Mouse (Mus musculus): ENCODE measurements around the gene Rab1a. TPM values are rescaled to one million over a fixed set of nuclear protein-coding genes. Genes with fewer than 3 reads are reported as not detected.
"Not testable (repeated sequence)": the region's sequence is repeated elsewhere in the genome, so short reads cannot be mapped to it uniquely, and the experiment has no call there.

The Rab1a gene
- polyA plus RNA-seq (2014; fragmentation: Nextera tagmentation; extraction: Ambion mirVana) = 237 and 249 TPM in 2 replicates

DNA sequence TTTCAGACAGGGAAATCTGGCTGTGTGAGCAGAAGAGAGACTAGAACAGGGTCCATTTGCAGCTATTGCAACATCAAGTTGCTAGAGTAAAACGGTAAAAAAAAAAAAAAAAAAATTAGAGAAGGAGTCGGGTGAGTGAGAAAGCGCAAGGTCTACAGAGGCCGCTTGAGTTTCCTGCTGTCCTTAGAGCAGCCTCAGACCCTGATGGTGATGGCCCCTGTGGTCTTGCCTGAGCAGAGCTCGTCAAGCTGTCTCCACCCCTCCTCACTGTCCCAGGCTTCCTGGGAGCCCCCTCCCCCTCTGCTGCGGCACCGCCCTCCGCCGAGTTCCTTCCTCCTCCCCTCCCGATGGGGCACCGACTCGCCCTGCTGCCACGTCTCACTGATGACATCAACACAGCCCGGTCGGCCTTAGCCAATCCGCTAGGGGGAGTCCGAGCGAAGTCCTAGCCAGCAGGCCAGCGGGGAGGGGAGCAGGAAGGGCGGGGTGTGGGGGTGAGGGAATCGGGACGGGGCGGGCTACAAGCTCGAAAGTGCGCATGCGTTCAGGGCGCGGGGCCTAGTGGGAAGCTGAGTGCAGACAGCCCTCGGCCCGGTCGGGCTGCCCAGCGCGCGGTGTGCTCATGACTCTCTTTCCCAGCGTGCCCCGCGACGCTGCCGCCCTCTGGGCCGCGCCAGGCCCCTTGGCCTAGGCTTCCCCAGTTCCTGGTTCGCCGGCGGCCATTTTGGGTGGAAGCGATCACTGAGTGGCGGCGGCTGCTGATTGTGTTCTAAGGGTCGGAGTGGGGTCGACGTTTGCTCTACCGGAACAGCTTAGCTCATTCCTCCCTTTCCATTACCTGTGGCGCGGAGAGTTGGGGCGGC lies at the start of gene Rab1a:
Rab1a (plus strand) TSS at position 720 of the 863 bp plus-strand sequence.
- no peaks in the 10 kb centered on the region for H3K36me3 ChIP-seq (ENCODE audit: control insufficient read depth, insufficient read depth, low read length)
- H3K9me3 ChIP-seq (ENCODE audit: control insufficient read depth, low read length) = no peaks in the 10 kb centered on the region
- peak within 1 kb of the TSS; percentile 99 for H3K9ac ChIP-seq (ENCODE audit: low read depth, low read length)
- ATAC-seq (ENCODE audit: low read depth) (peak; percentile 99), DNase-seq (ENCODE audit: low spot score) (peak; percentile 100)
- peak within 1 kb of the TSS; percentile 79 for H3K4me2 ChIP-seq (ENCODE audit: low read depth, low read length)
- H3K4me3 ChIP-seq (ENCODE audit: low read depth, low read length) = peak within 1 kb of the TSS; percentile 99
- peak within 1 kb of the TSS; percentile 98 for H3K27ac ChIP-seq (replicated peaks; ENCODE audit: low read depth, low read length)
- no peaks in the 10 kb centered on the region for H3K27me3 ChIP-seq (replicated peaks; ENCODE audit: control insufficient read depth, insufficient read depth, low read length)
- WGBS = 0% methylated on average over 23 of the region's 54 CpGs
- peaks cover 26% of the 10 kb centered on the region for H3K4me1 ChIP-seq (ENCODE audit: control insufficient read depth, insufficient read depth, low read length)

DNA sequence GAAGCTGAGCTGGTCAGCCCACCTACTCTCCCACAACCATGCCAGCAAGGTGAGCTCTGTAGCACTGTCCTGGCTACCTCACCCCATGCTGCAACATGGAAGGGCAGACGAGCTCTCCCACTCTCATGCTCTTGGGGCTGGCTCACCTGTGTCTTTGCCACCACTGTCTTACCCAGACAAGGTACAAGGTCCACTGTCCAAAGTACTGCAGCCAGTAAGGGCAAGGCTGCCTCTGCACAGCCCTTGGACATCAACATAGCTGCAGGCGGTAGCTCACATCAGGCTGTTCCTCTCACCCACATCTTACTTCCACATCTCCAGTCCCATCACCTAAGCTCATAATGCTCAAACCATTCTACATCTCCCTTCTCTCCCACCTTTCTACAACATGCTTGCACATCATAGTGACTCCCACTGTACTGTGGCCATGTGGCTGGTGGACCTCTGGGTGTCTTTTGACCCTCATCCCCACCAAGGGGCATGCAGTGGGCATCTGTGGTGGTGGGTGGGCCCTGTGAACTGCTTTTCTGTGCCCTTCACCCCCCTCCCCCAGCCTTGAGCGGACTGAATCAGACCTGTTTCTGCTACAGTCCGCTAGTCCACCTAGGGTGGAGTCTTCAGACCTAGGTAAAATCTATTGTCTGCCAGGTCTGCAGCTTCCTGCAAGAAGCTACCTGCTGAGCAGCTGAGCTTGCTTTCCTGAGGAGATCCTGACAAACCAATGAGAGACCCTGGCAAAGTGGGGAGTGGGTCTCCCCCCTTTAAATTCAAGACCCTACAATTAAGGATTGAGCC lies 48.9 kb upstream of the Rab1a start:
- H3K9me3 ChIP-seq (ENCODE audit: control insufficient read depth, low read length) = no peaks in the 10 kb centered on the region
- H3K27me3 ChIP-seq (replicated peaks; ENCODE audit: control insufficient read depth, insufficient read depth, low read length) = no peaks in the 10 kb centered on the region
- H3K9ac ChIP-seq (ENCODE audit: low read depth, low read length) = no peak overlapping the region
- H3K36me3 ChIP-seq (ENCODE audit: control insufficient read depth, insufficient read depth, low read length) = no peaks in the 10 kb centered on the region
- no peak overlapping the region for H3K27ac ChIP-seq (replicated peaks; ENCODE audit: low read depth, low read length)
- no peak overlapping the region for H3K4me3 ChIP-seq (ENCODE audit: low read depth, low read length)
- 79% methylated on average over 4 of the region's 4 CpGs for WGBS
- no peaks in the 10 kb centered on the region for H3K4me1 ChIP-seq (ENCODE audit: control insufficient read depth, insufficient read depth, low read length)
- no peak for DNase-seq (ENCODE audit: low spot score)
- no peak overlapping the region for H3K4me2 ChIP-seq (ENCODE audit: low read depth, low read length)
- ATAC-seq (ENCODE audit: low read depth) = no peak

GRCm38 (mm10) chr11:20153542-20153941 lies 47.7 kb upstream of the Rab1a start:
- not testable (repeated sequence) for H3K27me3 ChIP-seq (replicated peaks; ENCODE audit: control insufficient read depth, insufficient read depth, low read length); H3K9ac ChIP-seq (ENCODE audit: low read depth, low read length); H3K4me2 ChIP-seq (ENCODE audit: low read depth, low read length); ATAC-seq (ENCODE audit: low read depth); H3K27ac ChIP-seq (replicated peaks; ENCODE audit: low read depth, low read length); H3K4me1 ChIP-seq (ENCODE audit: control insufficient read depth, insufficient read depth, low read length); H3K9me3 ChIP-seq (ENCODE audit: control insufficient read depth, low read length); H3K36me3 ChIP-seq (ENCODE audit: control insufficient read depth, insufficient read depth, low read length); DNase-seq (ENCODE audit: low spot score); H3K4me3 ChIP-seq (ENCODE audit: low read depth, low read length)
- WGBS = 91% methylated on average over 5 of the region's 5 CpGs

- H3K9me3 ChIP-seq (ENCODE audit: control insufficient read depth, low read length) = no peaks in the 10 kb centered on the region
- no peaks in the 10 kb centered on the region for H3K4me1 ChIP-seq (ENCODE audit: control insufficient read depth, insufficient read depth, low read length)
- H3K27ac ChIP-seq (replicated peaks; ENCODE audit: low read depth, low read length) = no peak overlapping the region
- no peak overlapping the region for H3K9ac ChIP-seq (ENCODE audit: low read depth, low read length)
- H3K4me3 ChIP-seq (ENCODE audit: low read depth, low read length) = no peak overlapping the region
- no peak overlapping the region for H3K4me2 ChIP-seq (ENCODE audit: low read depth, low read length)
- no peak for ATAC-seq (ENCODE audit: low read depth)
- H3K27me3 ChIP-seq (replicated peaks; ENCODE audit: control insufficient read depth, insufficient read depth, low read length) = no peaks in the 10 kb centered on the region
- no peak for DNase-seq (ENCODE audit: low spot score)
- H3K36me3 ChIP-seq (ENCODE audit: control insufficient read depth, insufficient read depth, low read length) = no peaks in the 10 kb centered on the region
Measured at GRCm38 (mm10) chr11:20158879-20159278, 42.4 kb upstream of the Rab1a start.

GRCm38 (mm10) chr11:20164979-20165867 lies 36.0 kb upstream of the Rab1a start:
- no peak for ATAC-seq (ENCODE audit: low read depth)
- DNase-seq (ENCODE audit: low spot score) = no peak
- H3K9ac ChIP-seq (ENCODE audit: low read depth, low read length) = no peak overlapping the region
- no peaks in the 10 kb centered on the region for H3K36me3 ChIP-seq (ENCODE audit: control insufficient read depth, insufficient read depth, low read length)
- H3K4me2 ChIP-seq (ENCODE audit: low read depth, low read length) = no peak overlapping the region
- no peaks in the 10 kb centered on the region for H3K27me3 ChIP-seq (replicated peaks; ENCODE audit: control insufficient read depth, insufficient read depth, low read length)
- no peak overlapping the region for H3K27ac ChIP-seq (replicated peaks; ENCODE audit: low read depth, low read length)
- H3K4me1 ChIP-seq (ENCODE audit: control insufficient read depth, insufficient read depth, low read length) = no peaks in the 10 kb centered on the region
- H3K4me3 ChIP-seq (ENCODE audit: low read depth, low read length) = no peak overlapping the region
- H3K9me3 ChIP-seq (ENCODE audit: control insufficient read depth, low read length) = no peaks in the 10 kb centered on the region
- WGBS = 61% methylated on average over 4 of the region's 4 CpGs

GRCm38 (mm10) chr11:20165991-20166390 lies 35.2 kb upstream of the Rab1a start:
- WGBS = 85% methylated on average over 4 of the region's 4 CpGs
- H3K36me3 ChIP-seq (ENCODE audit: control insufficient read depth, insufficient read depth, low read length) = no peaks in the 10 kb centered on the region
- H3K9ac ChIP-seq (ENCODE audit: low read depth, low read length) = no peak overlapping the region
- no peak overlapping the region for H3K4me3 ChIP-seq (ENCODE audit: low read depth, low read length)
- no peak for DNase-seq (ENCODE audit: low spot score)
- H3K4me2 ChIP-seq (ENCODE audit: low read depth, low read length) = no peak overlapping the region
- no peak overlapping the region for H3K27ac ChIP-seq (replicated peaks; ENCODE audit: low read depth, low read length)
- no peak for ATAC-seq (ENCODE audit: low read depth)
- H3K27me3 ChIP-seq (replicated peaks; ENCODE audit: control insufficient read depth, insufficient read depth, low read length) = no peaks in the 10 kb centered on the region
- H3K9me3 ChIP-seq (ENCODE audit: control insufficient read depth, low read length) = no peaks in the 10 kb centered on the region
- no peaks in the 10 kb centered on the region for H3K4me1 ChIP-seq (ENCODE audit: control insufficient read depth, insufficient read depth, low read length)

DNA sequence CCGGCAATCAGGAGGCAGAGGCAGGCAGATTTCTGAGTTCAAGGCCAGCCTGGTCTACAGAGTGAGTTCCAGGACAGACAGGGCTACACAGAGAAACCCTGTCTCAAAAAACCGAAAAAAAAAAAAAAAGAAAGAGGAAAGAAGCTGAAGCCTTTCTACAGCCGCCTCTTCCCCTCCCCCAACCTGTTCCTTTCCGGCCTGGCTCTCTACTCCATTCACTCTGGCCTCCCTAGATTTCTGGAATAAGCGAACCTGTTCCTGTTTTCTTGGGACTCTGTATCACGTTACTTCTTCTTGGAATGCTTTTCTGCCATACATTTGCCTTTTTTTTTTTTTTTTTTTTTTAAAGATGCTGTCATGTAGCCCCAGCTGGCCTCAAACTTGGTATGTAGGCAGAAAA lies 34.8 kb upstream of the Rab1a start:
- not testable (repeated sequence) for H3K4me3 ChIP-seq (ENCODE audit: low read depth, low read length); H3K36me3 ChIP-seq (ENCODE audit: control insufficient read depth, insufficient read depth, low read length); H3K9me3 ChIP-seq (ENCODE audit: control insufficient read depth, low read length); H3K9ac ChIP-seq (ENCODE audit: low read depth, low read length); H3K27ac ChIP-seq (replicated peaks; ENCODE audit: low read depth, low read length); H3K27me3 ChIP-seq (replicated peaks; ENCODE audit: control insufficient read depth, insufficient read depth, low read length); H3K4me2 ChIP-seq (ENCODE audit: low read depth, low read length); ATAC-seq (ENCODE audit: low read depth); H3K4me1 ChIP-seq (ENCODE audit: control insufficient read depth, insufficient read depth, low read length)
- 67% methylated on average over 6 of the region's 6 CpGs for WGBS
- DNase-seq (ENCODE audit: low spot score) = peak; percentile 5

- Histone ChIP-seq H3K36me3 (ENCODE audit: control insufficient read depth, insufficient read depth, low read length) (no peaks in the 10 kb centered on the region), H3K9ac (ENCODE audit: low read depth, low read length) (no peak overlapping the region), H3K9me3 (ENCODE audit: control insufficient read depth, low read length) (no peaks in the 10 kb centered on the region), H3K27ac (replicated peaks; ENCODE audit: low read depth, low read length) (no peak overlapping the region), H3K4me2 (ENCODE audit: low read depth, low read length) (no peak overlapping the region), H3K4me3 (ENCODE audit: low read depth, low read length) (no peak overlapping the region), H3K4me1 (ENCODE audit: control insufficient read depth, insufficient read depth, low read length) (no peaks in the 10 kb centered on the region), H3K27me3 (replicated peaks; ENCODE audit: control insufficient read depth, insufficient read depth, low read length) (no peaks in the 10 kb centered on the region)
- ATAC-seq (ENCODE audit: low read depth) (no peak), DNase-seq (ENCODE audit: low spot score) (no peak)
- 86% methylated on average over 11 of the region's 11 CpGs for WGBS
Measured at GRCm38 (mm10) chr11:20168972-20169371, 32.3 kb upstream of the Rab1a start.

Data from embryonic facial prominence, embryonic 14.5 days (tissue).